Mouse (Mus musculus): ENCODE measurements around the gene Prrt3.

DNA sequence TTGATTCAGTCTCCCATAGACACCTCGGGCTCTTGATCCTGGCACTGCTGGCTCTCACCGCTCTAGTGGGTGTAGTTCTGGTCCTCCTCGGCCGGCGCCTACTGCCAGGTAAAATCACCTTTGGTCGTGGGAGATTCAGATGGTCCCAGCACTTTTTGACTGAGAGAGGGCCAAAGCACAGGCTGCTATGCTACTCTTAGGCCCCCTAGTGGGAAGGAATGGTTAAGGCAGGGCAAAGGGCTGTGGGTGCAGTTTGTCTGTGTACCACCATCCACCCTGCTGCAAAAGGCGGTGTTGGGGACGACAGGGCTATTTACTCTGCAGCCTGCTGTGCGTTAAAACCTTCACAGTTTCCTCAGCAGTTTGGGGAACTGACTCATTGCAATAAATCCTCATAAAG is 32.7 kb downstream of the Prrt3 start:
- TF ChIP-seq POLR2A (IDR thresholded peaks at IDR 0.05; ENCODE audit: insufficient read length, low read depth) (no peak), POLR2AphosphoS2 (IDR thresholded peaks at IDR 0.05; ENCODE audit: insufficient read length, low read depth) (no peak), E2F4 (IDR thresholded peaks at IDR 0.05; ENCODE audit: insufficient read depth) (no peak), MAX (IDR thresholded peaks at IDR 0.05; ENCODE audit: low read depth) (no peak), CEBPB (IDR thresholded peaks at IDR 0.05; ENCODE audit: insufficient read depth, poor library complexity, severe bottlenecking) (no peak), USF1 (IDR thresholded peaks at IDR 0.05; ENCODE audit: low read depth) (no peak), TCF12 (IDR thresholded peaks at IDR 0.05; ENCODE audit: insufficient read depth, poor library complexity, severe bottlenecking) (no peak), SRF (IDR thresholded peaks at IDR 0.05; ENCODE audit: control insufficient read depth, insufficient read length, low read depth) (no peak), MYOD1 (IDR thresholded peaks at IDR 0.05; ENCODE audit: control insufficient read depth in 1 of 3, insufficient read length in 2 of 3, low read depth in 2 of 3) (no peak), MYOG (IDR thresholded peaks at IDR 0.05; ENCODE audit: control insufficient read depth in 1 of 3, insufficient read depth in 1 of 3, insufficient read length in 2 of 3, low read depth in 2 of 3) (no peak)
